Mouse (Mus musculus): ENCODE measurements around the gene Pbld2.

Pbld2 gene

GRCm38 (mm10) chr10:63065561-63065960 lies 41.4 kb downstream of the Pbld2 start:
- no peak for DNase-seq

GRCm38 (mm10) chr10:63065988-63066387 lies 41.9 kb downstream of the Pbld2 start:
- peak; percentile 91 to 93 for DNase-seq

- no peak for DNase-seq
Observed at GRCm38 (mm10) chr10:63086304-63086703, 62.2 kb downstream of the Pbld2 start.

DNA sequence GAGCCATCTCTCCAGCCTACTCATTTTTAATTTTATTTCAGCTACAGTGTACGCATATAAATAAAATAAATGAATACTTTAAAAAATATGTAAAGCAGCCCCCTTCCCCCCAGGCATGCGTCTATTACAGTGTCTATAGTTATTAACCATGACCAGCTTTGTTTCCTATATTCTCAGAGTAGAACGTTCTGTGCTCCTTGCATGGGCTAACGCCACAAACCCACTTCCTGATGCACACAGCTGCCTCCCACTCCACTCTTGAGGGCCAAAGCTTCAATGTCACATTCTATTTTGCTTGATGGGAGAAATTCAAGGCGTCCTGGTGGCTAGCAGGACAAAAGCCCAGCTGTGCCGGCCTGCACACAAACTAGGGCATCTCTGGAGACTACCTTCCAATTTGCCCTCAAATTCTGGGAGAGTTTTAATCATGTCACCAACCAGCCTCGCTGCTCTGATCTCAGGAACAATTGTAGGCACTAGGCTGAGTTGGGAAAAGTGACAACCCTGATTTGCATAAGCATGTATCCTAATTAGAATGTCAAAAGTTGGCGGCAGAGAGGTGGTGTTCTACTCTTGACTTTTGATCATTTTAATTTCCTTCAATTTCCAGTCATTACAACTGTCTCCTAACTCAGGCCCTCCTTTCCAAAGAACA lies 65.1 kb downstream of the Pbld2 start:
- DNase-seq: no peak

- peak; percentile 74 to 75 for DNase-seq
Observed at GRCm38 (mm10) chr10:63089758-63090571, 65.8 kb downstream of the Pbld2 start.

DNA sequence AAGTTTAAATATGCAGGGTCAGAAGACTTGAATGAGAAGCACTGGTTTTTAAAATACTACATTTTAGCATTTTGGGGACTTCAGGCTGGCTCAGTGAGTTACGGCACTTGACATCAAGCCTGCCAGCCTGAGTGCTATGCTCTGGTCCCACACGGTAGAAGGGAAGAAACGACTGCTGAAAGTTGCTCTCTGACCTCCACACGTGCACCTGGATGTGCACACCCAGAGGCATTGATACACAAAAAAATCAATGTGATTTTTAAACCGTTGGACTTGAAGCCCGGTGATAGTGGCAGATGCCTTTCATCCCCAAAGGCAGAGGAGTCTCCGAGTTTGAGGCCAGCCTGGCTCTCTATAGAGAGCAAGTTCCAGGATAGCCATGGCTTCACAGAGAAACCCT lies 67.8 kb downstream of the Pbld2 start:
- DNase-seq: no peak

- peak; percentile 50 to 51 for DNase-seq
Observed at GRCm38 (mm10) chr10:63092616-63093550, 68.8 kb downstream of the Pbld2 start.

- DNase-seq: no peak
Observed at GRCm38 (mm10) chr10:63096757-63097156, 72.6 kb downstream of the Pbld2 start.

- DNase-seq: no peak
Observed at GRCm38 (mm10) chr10:63098191-63098590, 74.1 kb downstream of the Pbld2 start.

DNA sequence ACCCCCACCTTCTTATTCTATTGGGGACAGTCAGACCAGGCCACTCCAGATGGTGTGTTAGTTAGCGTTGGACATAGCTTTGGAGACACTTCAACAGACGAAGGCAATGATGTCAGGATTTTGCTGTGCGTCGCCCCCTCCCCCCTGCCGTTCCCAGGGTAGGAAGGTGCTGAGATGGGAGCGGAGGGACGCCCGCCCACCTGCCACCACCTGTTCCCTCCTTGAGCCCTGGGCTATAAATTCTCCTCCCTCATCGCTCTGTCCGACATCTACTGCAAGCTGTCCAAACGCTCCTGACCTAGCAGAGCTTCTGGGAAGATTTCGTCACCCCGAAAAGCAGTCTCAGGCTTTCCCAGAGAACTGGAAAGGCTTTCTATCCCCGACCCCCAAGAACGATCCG lies 75.4 kb downstream of the Pbld2 start, which contains the start of gene Atoh7:
Gene Atoh7, plus strand, starts transcription at position 131 of the 400 bp plus-strand sequence.
- DNase-seq: peak; percentile 83 to 85

GRCm38 (mm10) chr10:63099941-63100562 lies 75.9 kb downstream of the Pbld2 start:
- peak; percentile 89 to 92 for DNase-seq

DNA sequence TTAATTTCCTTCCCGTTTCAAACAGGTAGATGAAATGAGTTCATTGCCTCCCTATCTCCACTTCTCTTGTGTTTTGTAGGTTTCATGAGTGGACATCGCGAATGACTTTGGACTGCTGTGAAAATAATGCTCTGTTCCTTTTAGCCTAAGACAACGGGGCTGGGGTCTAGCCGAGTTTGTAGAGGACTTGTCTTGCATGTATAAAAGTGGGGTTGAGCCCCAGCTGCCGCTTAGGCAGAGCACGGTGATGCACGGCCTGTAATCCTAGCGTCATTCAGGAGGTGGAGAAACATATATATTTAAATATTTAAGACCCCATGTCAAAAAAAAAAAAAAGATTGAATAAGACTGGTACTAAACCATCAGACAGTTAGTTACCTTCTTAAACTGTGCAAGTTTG lies 76.5 kb downstream of the Pbld2 start:
- no peak for DNase-seq

Data from cerebellum, postnatal 10 days (tissue).